Mouse (Mus musculus): ENCODE data around the gene Atraid. TPM values are rescaled to one million over a fixed set of nuclear protein-coding genes. Genes with fewer than 3 reads are reported as not detected.
A peak's percentile ranks its signal among the peaks of the same experiment; 100 is the strongest.

Gene Atraid
- polyA plus RNA-seq, 2 experiments from 2014 or later = 80.7 to 89.3 TPM

DNA sequence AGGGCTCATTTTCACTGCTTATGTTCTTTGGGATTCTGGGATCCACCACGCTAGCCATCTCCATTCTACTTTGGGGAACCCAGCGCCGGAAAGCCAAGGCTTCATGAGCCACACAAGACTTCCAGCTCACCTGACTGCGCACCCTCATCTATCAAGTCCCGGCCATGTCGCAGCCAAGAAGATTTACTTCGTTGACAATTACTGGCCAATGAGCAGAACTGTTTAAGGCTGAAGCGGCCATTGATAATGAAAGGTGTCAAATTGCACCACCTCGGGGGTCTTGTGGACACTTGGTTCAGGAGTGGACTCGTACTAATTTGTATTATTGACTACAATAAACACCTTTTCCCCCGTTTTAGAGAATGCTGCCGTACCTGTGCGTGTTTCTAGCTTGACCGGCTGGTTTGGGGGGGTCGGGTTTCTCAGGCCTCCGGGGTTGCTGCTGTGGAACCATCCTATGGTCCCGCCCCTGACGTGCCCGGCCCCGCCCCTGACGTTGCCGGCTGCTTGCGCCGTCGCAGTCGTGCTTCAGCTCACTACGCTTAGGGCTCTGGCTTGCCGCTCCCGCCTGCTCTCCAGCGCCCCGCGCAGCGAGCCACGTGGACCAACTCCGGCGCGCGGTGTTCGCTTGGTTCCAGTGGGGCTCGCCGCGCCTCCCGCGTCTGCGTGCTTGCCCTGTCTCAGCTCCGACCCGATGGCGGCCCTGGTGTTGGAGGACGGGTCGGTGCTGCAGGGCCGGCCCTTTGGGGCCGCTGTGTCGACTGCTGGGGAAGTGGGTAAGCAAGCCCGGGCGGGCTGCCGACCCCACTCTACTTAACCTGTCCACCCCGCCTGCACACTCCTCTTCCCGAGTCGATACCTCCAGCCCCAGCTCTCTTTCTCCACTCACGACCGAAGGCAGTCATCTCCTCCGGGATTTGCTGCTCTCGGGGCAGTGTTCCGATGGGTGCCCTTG is 6.4 kb downstream of the Atraid start, which contains the start of gene Cad:
TSS of gene Cad (plus strand) at position 520 of the 955 bp plus-strand sequence.
- ATAC-seq = peak; percentile 98

GRCm38 (mm10) chr5:31055216-31056140 is 7.4 kb downstream of the Atraid start:
- ATAC-seq = peak; percentile 21

DNA sequence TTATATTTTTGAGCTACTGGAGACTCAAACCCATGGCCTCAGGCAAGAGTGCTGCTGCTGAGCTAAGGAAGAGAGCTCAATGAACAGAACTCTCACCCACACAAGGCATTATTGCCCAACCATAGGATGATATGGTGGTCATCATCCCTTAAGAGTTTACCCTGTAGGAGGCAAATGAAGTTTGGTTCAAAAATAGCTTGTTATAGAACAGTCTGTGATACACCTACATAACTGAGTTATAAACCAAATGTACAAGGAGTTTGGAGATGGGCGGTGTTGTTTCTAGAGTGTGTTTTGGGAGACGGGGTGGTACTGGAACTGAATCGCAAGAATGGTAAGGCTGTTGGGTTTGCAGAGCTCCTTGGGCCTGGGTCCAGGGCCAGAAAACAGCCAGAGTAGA is 21.7 kb downstream of the Atraid start:
- ATAC-seq = no peak

GRCm38 (mm10) chr5:31071059-31071458 is 22.9 kb downstream of the Atraid start:
- no peak for ATAC-seq

GRCm38 (mm10) chr5:31071821-31072220 is 23.7 kb downstream of the Atraid start:
- no peak for ATAC-seq

- no peak for ATAC-seq
These were observed 25.1 kb downstream of the Atraid start for GRCm38 (mm10) chr5:31073176-31073575.

DNA sequence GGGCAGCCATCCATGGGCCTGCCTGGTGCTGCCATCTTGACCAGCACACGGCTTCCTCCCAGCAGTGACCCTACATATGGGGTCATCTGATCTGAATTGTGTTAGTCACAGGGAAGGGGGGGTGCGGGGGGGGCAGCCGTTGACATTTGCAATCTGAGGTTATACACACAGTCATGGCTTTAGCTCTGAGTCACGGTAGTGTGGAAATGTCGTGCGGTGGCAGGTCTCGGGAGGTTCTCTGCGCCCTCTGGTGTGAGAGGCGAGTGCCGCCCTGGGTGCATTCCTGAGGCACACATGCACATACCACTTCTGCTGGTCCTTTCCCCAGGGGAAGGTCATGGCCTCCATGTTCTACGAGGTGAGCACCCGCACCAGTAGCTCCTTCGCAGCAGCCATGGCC is 28.2 kb downstream of the Atraid start:
- ATAC-seq = no peak

DNA sequence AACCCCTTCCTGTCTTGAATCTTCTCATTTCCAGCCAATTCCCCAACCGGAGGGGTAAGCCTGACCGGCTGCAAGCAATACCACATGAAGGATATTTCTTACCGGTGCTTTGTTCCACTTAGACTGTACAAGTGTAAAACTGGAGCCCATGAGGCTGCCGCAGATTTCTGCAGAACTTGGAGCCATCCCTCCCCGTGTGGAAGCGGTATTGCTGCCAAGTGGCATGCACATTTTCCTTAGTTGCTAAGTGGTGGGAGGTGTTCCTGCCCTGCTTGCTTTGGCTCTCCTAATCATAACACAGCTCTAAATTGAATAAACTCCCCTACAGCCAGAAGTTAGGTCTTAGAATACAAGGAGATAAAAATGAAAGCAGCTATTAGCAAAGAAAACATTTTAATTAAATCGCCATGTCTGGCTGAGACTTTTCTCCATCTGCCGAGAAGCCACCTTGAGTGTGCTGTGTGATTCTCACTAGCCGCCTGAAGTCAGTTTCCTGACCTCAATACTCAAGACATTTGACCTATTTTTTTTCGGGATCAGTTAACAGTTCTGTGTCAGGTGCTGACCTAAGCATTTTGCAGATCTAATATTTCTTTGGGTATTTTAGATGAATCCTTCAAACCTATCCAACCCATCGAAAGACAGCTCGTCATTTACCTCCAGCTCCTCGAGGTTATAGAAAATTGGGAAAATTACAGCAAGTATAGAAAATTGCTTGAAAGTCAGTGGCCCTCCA is 32.1 kb downstream of the Atraid start:
- ATAC-seq = no peak

- no peak for ATAC-seq
These were observed 32.7 kb downstream of the Atraid start for GRCm38 (mm10) chr5:31080795-31081164.

DNA sequence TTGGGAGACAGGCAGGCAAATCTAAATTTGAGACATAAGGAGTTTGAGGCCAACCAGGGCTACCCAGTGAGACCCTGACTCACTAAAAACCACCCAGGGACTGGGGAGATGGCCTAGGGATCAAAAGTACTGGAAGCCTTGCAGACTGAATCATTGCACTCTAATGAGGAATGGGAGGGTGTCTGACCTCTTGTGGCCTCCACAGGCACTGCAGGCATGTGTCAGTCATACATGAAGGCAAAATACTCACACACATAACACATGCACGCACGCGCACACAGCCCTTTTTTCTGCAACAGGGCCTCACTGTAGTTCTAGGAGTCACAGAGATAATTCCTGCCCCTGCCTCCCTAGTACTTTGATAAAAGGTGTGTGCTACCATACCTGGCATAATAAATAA is 33.3 kb downstream of the Atraid start:
- ATAC-seq = peak; percentile 73

DNA sequence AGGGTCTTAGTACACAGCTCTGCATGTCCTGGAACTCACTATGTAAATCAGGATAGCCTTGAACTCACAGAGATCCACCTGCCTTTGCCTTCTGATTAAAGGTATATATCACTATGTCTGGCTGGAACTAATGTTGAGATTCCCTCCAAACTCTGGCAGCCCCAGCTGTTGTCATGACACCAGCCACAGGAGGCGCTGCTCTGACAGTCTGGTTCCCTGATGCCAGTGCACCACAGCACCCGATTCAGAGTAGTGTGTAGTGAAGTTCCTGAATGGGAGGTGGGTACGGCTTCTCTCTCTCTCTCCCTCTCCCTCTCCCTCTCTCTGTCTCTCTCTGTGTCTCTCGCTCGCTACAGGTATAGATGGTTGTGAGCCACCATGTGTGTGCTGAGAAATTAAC is 34.2 kb downstream of the Atraid start:
- ATAC-seq = peak; percentile 65

DNA sequence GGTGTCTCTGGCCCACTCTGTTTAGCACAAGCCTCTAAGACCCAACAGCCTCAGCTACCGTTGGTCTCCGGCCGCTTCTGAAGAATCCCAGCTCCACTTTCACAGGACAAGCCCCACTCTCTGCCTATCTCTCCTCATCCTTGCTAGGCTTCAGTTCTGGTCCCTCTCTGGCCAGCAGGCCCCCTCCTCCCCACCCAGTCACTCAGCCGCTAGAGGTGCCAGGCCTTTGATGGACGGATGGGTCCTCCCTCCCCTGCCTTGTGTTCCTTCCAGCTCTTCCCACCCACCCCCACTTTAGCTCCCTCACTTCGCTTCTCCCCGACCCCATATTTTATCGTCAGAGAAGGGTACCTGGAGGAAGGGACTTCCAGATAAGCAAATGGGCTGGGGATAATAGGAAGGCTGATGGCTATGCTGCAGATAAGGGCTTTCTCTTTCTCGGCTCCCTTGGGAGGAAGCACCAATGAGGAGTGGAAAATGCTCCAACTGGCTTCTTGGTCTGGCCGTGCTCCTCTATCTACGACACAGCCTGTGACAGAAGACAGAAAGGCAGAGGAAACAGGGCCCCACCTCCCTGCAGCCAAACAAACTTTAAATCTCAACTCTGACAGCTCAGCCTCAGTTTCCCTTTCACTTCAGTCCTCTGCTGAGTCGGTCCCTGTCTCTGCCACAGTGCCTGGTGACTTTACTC is 35.0 kb downstream of the Atraid start:
- no peak for ATAC-seq

DNA sequence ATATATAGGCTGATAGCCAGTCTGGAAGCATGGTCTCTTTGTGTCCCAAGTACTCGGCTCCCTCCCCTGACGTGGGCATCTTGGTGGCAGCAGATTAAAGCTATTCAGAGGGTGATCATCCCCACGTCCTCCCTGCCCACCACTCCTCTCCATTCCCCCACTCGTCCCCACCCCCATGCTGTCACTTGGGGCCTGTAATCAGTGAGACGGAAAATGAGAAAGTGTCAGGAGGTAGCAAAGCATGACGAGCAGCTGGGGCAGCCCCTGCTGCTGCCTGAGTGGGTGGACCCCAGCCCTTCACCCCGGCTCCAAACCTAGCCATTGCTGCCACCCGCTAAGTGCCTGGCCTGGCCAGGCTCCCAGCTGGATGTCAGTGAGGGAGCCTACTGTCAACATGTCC is 35.8 kb downstream of the Atraid start:
- peak; percentile 64 for ATAC-seq

DNA sequence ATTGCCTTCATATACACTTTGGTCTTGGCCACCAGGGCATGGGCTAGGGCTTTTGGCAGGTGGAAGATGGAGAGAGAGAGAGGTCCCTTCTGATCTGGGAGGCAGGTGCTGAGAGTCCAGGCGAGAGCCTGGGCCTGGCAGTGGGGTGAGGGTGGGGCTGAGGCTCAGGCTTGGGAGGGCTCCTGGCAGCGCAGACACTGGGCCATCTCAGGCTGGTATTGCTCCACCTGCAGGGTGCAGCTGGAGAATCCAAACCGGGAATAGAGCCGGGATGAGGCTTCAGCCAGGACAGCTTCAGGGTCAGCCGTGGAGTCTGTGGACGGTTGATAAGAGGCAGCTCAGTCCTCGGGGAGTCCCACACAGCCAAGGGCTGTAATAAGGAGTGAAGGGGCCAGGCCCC is 38.5 kb downstream of the Atraid start:
- ATAC-seq = no peak

GRCm38 (mm10) chr5:31087131-31087530 is 39.0 kb downstream of the Atraid start:
- ATAC-seq = no peak

- no peak for ATAC-seq
These were observed 44.3 kb downstream of the Atraid start for GRCm38 (mm10) chr5:31092231-31092975.

DNA sequence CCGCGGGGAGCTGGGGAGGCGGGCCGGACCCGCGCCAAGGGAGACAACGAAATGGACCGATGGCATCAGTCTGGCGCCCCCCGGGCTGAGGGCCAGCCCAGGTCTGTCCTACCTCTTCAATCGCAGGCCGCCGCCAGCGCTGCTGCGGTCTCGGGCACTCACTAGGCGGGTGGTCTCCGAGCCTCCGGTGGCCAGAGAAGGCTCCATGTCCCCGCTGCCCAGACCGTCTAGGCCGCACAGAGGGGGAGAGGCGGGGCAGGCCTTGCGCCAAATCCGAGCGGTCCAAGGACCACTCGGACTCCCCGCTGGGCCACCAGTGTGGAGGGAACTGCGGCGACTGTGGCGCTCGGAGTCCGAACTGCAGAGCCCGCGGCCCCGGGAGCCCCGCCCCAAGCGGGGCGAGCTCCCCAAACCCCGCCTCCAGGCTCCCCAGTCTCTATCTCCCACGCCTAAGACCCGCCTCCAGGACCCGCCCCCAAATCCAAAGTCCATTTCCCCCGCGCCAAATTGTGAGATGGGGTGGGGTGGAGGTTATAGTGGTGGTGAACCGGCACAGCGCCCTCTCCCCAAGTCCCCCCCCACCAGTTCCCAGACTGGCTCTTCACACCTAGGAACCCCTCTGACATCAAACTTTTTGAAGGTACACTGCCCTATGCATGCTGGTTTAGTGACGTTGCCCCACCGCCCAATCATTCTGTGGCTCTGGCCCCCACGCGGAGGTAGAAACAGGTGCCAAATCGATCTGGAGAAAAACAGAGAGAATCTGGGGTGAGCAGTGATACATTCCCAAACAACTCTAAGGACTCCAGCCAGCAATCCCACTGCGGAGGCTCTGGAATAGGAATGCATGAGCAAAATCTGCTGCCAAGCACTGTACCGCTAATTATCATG is 45.3 kb downstream of the Atraid start:
- no peak for ATAC-seq

GRCm38 (mm10) chr5:31094100-31094798 is 46.1 kb downstream of the Atraid start:
- ATAC-seq = peak; percentile 39
